ENCODE assay signal across 8 mouse cellular contexts in the genomic region with DNA sequence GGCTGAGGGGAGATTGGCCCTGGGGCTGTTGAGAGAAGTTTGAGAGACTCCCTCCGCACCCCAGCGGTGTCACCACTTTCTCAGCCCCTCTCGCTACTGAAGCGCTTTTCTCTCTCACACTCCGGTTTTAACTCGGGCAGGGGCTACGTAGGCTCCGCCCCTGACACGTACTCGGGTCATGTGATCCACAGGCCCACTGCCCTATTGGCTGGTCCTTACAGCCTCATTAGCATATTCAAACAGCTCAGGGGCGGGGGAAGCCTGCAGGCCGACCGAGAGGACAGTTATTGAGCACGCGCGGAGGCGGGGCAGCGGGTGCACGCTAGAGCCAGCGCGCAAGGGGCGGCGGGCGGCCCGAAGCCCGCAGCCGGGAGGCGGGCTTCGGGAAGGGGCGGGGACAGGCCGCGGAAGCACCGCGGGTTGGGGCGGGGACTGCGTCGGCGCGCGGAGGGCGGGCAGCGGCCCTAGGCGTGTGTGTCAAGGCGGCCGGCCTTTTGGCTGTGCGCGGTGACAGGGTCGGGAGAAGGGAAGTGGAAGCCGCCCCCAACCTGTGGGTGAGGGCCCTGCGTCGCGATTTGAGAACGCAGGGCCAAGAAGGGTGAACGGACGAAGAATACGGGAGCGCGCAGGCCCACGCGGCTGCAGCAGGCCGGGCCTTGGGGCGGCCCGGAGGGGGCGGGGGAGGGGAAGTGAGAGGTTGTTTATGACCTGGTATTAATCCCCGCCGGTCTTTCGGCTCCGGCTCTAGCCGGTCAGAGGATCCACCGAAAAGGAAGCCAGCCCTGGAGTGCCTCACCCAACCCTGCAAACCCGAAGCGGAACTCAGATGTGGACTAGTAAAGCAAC. TPM values are rescaled to one million over a fixed set of nuclear protein-coding genes. Genes with fewer than 3 reads are reported as not detected.
DNase-seq lines count a peak whose midpoint lies in the region; ATAC-seq and TF ChIP-seq lines count a peak whose summit lies in the region.

Gene Ints6 (minus strand): TSS at position 134 of the 846 bp plus-strand sequence.

- peak; percentile 100 for TF ChIP-seq POLR2A in CH12.LX (IDR thresholded peaks at IDR 0.05; ENCODE audit: low read depth, low read length)

- H3K36me3 ChIP-seq in CH12.LX (replicated peaks in 1 of 2; ENCODE audit: control insufficient read depth in 1 of 2, insufficient read depth in 1 of 2, low read length in 1 of 2): peaks cover 0 to 14% of the 10 kb centered on the region in 2 experiments
- H3K36me3 ChIP-seq in forebrain, embryonic 11.5 days (ENCODE audit: control insufficient read depth, insufficient read depth, low read length): no peaks in the 10 kb centered on the region
- H3K36me3 ChIP-seq in heart, embryonic 16.5 days (ENCODE audit: control insufficient read depth, insufficient read depth): peaks cover 6% of the 10 kb centered on the region; the same call in 1 of the 2 replicates
- H3K36me3 ChIP-seq in liver, embryonic 15.5 days (replicated peaks): peaks cover 13% of the 10 kb centered on the region
- 0 out of 2 replicates have a peak, but pooled peaks cover 3% of the 10 kb centered on the region for H3K36me3 ChIP-seq in neural tube, embryonic 12.5 days

- no peak for TF ChIP-seq CTCF in CH12.LX (conservative IDR thresholded peaks at IDR 0.05 in 1 of 2, IDR thresholded peaks at IDR 0.05 in 1 of 2; ENCODE audit: low read depth in 2 of 2, low read length in 2 of 2)

- dilution Hi-C loops in CH12.LX (cut with MboI; ENCODE audit: extremely low pct_ligation_motif_present, extremely low pct_unique_long_range_greater_than_20kb, low sequenced_read_pairs): no loop called here

- peak; percentile 40; the same call in 1 of the 2 replicates for TF ChIP-seq EP300 in CH12.LX (IDR thresholded peaks at IDR 0.05; ENCODE audit: low read length)

- DNase-seq in CH12.LX (ENCODE audit: extremely low read depth): peak; percentile 100
- peak; percentile 98 for DNase-seq in c-Kit-positive CD71-positive TER-119-negative erythroid progenitor cells, embryonic 14.5 days (ENCODE audit: low read depth)
- peak; percentile 99 for DNase-seq in forebrain, embryonic 11.5 days (ENCODE audit: low spot score)
- DNase-seq in kidney, postnatal 36 days: peak; percentile 99 to 100
- peak; percentile 100 for DNase-seq in telencephalon, adult 2 months (ENCODE audit: low read depth, low spot score)

- no peaks in the 10 kb centered on the region for H3K27me3 ChIP-seq in CH12.LX (replicated peaks)
- H3K27me3 ChIP-seq in forebrain, embryonic 11.5 days (ENCODE audit: control insufficient read depth, insufficient read depth, low read length): no peaks in the 10 kb centered on the region
- H3K27me3 ChIP-seq in heart, embryonic 16.5 days (ENCODE audit: control insufficient read depth, insufficient read depth, low read length): no peaks in the 10 kb centered on the region
- no peaks in the 10 kb centered on the region for H3K27me3 ChIP-seq in liver, embryonic 15.5 days
- H3K27me3 ChIP-seq in neural tube, embryonic 12.5 days (replicated peaks): no peaks in the 10 kb centered on the region

- peaks cover 8% of the 10 kb centered on the region; the same call in 1 of the 2 replicates for H3K79me2 ChIP-seq in CH12.LX (replicated peaks; ENCODE audit: control insufficient read depth, extremely low read depth, insufficient read depth, poor library complexity, severe bottlenecking)

- peak within 1 kb of the TSS; percentile 94 for H3K9ac ChIP-seq in CH12.LX (ENCODE audit: insufficient read depth, low read depth)
- H3K9ac ChIP-seq in forebrain, embryonic 11.5 days (ENCODE audit: low read length): peak within 1 kb of the TSS; percentile 96
- H3K9ac ChIP-seq in heart, embryonic 16.5 days (ENCODE audit: low read length): peak within 1 kb of the TSS; percentile 100
- H3K9ac ChIP-seq in liver, embryonic 15.5 days: peak within 1 kb of the TSS; percentile 100
- H3K9ac ChIP-seq in neural tube, embryonic 12.5 days: peak within 1 kb of the TSS; percentile 92

- peak within 1 kb of the TSS; percentile 81 for H3K4me2 ChIP-seq in CH12.LX (ENCODE audit: insufficient read depth, low read depth, poor library complexity, severe bottlenecking)
- H3K4me2 ChIP-seq in forebrain, embryonic 11.5 days (ENCODE audit: low read depth, low read length, severe bottlenecking): peak within 1 kb of the TSS; percentile 74
- H3K4me2 ChIP-seq in heart, embryonic 16.5 days (ENCODE audit: low read depth, low read length): peak within 1 kb of the TSS; percentile 87
- H3K4me2 ChIP-seq in liver, embryonic 15.5 days: peak within 1 kb of the TSS; percentile 92
- peak within 1 kb of the TSS; percentile 86 for H3K4me2 ChIP-seq in neural tube, embryonic 12.5 days (replicated peaks)

- H3K4me1 ChIP-seq in CH12.LX (ENCODE audit: control insufficient read depth in 1 of 2, insufficient read depth in 2 of 2): peaks cover 0 to 34% of the 10 kb centered on the region in 2 experiments; a peak in 2 of 4 replicates
- peaks cover 2% of the 10 kb centered on the region; the same call in 1 of the 2 replicates for H3K4me1 ChIP-seq in forebrain, embryonic 11.5 days (replicated peaks; ENCODE audit: control insufficient read depth, insufficient read depth, low read length)
- H3K4me1 ChIP-seq in heart, embryonic 16.5 days (ENCODE audit: control insufficient read depth, insufficient read depth, low read length): peaks cover 6% of the 10 kb centered on the region; the same call in 1 of the 2 replicates
- H3K4me1 ChIP-seq in liver, embryonic 15.5 days (replicated peaks): peaks cover 29% of the 10 kb centered on the region
- H3K4me1 ChIP-seq in neural tube, embryonic 12.5 days: 0 out of 2 replicates have a peak, but pooled peaks cover 3% of the 10 kb centered on the region

- peak; percentile 95 for ATAC-seq in forebrain, embryonic 11.5 days (replicated peaks; ENCODE audit: low FRiP score)
- peak; percentile 97 for ATAC-seq in heart, embryonic 16.5 days (replicated peaks; ENCODE audit: extremely low read depth, insufficient read depth, low FRiP score)
- peak; percentile 96 for ATAC-seq in liver, embryonic 15.5 days (ENCODE audit: insufficient read depth)
- ATAC-seq in neural tube, embryonic 12.5 days (ENCODE audit: low FRiP score, low read depth): peak; percentile 95

- H3K9me3 ChIP-seq in CH12.LX (replicated peaks; ENCODE audit: low read length): no peaks in the 10 kb centered on the region
- H3K9me3 ChIP-seq in forebrain, embryonic 11.5 days (ENCODE audit: control insufficient read depth, low read length): no peaks in the 10 kb centered on the region
- no peaks in the 10 kb centered on the region for H3K9me3 ChIP-seq in heart, embryonic 16.5 days (replicated peaks; ENCODE audit: control insufficient read depth, low read length)
- no peaks in the 10 kb centered on the region for H3K9me3 ChIP-seq in liver, embryonic 15.5 days (replicated peaks)
- no peaks in the 10 kb centered on the region for H3K9me3 ChIP-seq in neural tube, embryonic 12.5 days

- H3K27ac ChIP-seq in CH12.LX (ENCODE audit: insufficient read depth, low read depth): peak within 1 kb of the TSS; percentile 79
- peak within 1 kb of the TSS; percentile 97 for H3K27ac ChIP-seq in forebrain, embryonic 11.5 days (ENCODE audit: low read depth, low read length)
- H3K27ac ChIP-seq in heart, embryonic 16.5 days (ENCODE audit: low read length): peak within 1 kb of the TSS; percentile 99
- H3K27ac ChIP-seq in liver, embryonic 15.5 days (replicated peaks): peak within 1 kb of the TSS; percentile 99
- peak within 1 kb of the TSS; percentile 94 for H3K27ac ChIP-seq in neural tube, embryonic 12.5 days

- in situ Hi-C loops in CH12.LX (cut with MboI; ENCODE audit: low pct_ligation_motif_present, low pct_unique_long_range_greater_than_20kb, low sequenced_read_pairs): no loop called here

- peak within 1 kb of the TSS; percentile 75 to 91 (median 78) for H3K4me3 ChIP-seq in CH12.LX (replicated peaks in 1 of 3; ENCODE audit: low read depth in 2 of 3, low read length in 2 of 3, poor library complexity in 1 of 3)
- H3K4me3 ChIP-seq in forebrain, embryonic 11.5 days (ENCODE audit: low read depth, low read length): peak within 1 kb of the TSS; percentile 94
- peak within 1 kb of the TSS; percentile 99 for H3K4me3 ChIP-seq in heart, embryonic 16.5 days (ENCODE audit: low read length)
- H3K4me3 ChIP-seq in liver, embryonic 15.5 days (replicated peaks): peak within 1 kb of the TSS; percentile 99
- H3K4me3 ChIP-seq in neural tube, embryonic 12.5 days: peak within 1 kb of the TSS; percentile 80

- WGBS in forebrain, embryonic 11.5 days: under 1% methylated on average over 61 of the region's 72 CpGs
- under 1% methylated on average over 71 of the region's 72 CpGs for WGBS in heart, embryonic 16.5 days
- under 1% methylated on average over 71 of the region's 72 CpGs for WGBS in liver, embryonic 15.5 days (ENCODE audit: insufficient replicate concordance)
- under 1% methylated on average over 70 of the region's 72 CpGs for WGBS in neural tube, embryonic 12.5 days

- no peak for TF ChIP-seq RAD21 in CH12.LX (IDR thresholded peaks at IDR 0.05; ENCODE audit: low read depth, low read length)

TF ChIP-seq in CH12.LX, 34 proteins besides CTCF, POLR2A, EP300 and RAD21 (continues in another document):
- TF ChIP-seq ETS1 (conservative IDR thresholded peaks at IDR 0.05; ENCODE audit: low read depth, low read length) (peak; percentile 45; the same call in 1 of the 2 replicates), CHD2 (IDR thresholded peaks at IDR 0.05; ENCODE audit: low read length) (peak; percentile 69; the same call in 1 of the 2 replicates), SIN3A (IDR thresholded peaks at IDR 0.05; ENCODE audit: low read length) (peak; percentile 79), BHLHE40 (IDR thresholded peaks at IDR 0.05; ENCODE audit: low read depth, low read length) (peak; percentile 87), MAFK (IDR thresholded peaks at IDR 0.05; ENCODE audit: insufficient replicate concordance, low read length) (0 out of 2 replicates have a peak, but pooled peaks have one; percentile 12), SMC3 (IDR thresholded peaks at IDR 0.05; ENCODE audit: low read depth, low read length) (no peak), ZNF384 (IDR thresholded peaks at IDR 0.05; ENCODE audit: low read depth, low read length) (no peak), ELF1 (IDR thresholded peaks at IDR 0.05; ENCODE audit: low read depth, low read length) (peak; percentile 77), ZC3H11A (IDR thresholded peaks at IDR 0.05; ENCODE audit: low read depth, low read length) (no peak), GABPA (IDR thresholded peaks at IDR 0.05; ENCODE audit: insufficient replicate concordance, low read depth, low read length) (no peak), MYC (IDR thresholded peaks at IDR 0.05; ENCODE audit: low read depth, low read length) (peak; percentile 67)

RNA-seq across cellular contexts. Expression of gene Ints6, which starts in this region (rescaled TPM):
- total RNA-seq in CH12.LX (2012; rRNA removed) (21.5 and 31.3 TPM in 2 replicates), CH12.LX (2014; rRNA removed) (53.4 and 55.7 TPM in 2 replicates)
- polyA plus RNA-seq in CH12.LX (2012; ENCODE audit: insufficient read length, low read depth): 41.1 and 44.0 TPM in 2 replicates
- polyA plus RNA-seq in forebrain, embryonic 11.5 days (2014; fragmentation: Nextera tagmentation; extraction: Ambion mirVana): 34.3 and 34.6 TPM in 2 replicates
- 15.6 TPM in 2 replicates for polyA plus RNA-seq in heart, embryonic 16.5 days (2015; fragmentation: Nextera tagmentation; extraction: Ambion mirVana)
- 11.1 and 11.4 TPM in 2 replicates for polyA plus RNA-seq in liver, embryonic 15.5 days (2015; fragmentation: Nextera tagmentation; extraction: Ambion mirVana)
- polyA plus RNA-seq in neural tube, embryonic 12.5 days (2016; fragmentation: Nextera tagmentation; extraction: Ambion mirVana): 21.4 and 28.1 TPM in 2 replicates

Comparison
In these comparisons a context has a peak if more than half of its experiments do, and no peak if none do; other contexts are left out.
1. Peak in every context shown above with its lines: DNase-seq, ATAC-seq, H3K4me3 ChIP-seq and H3K27ac ChIP-seq.